Mouse (Mus musculus) neural tube, embryonic 15.5 days (tissue): ENCODE data around the gene Kbtbd4. TPM values are rescaled to one million over a fixed set of nuclear protein-coding genes. Genes with fewer than 3 reads are reported as not detected.

ENCODE experiments used
- ATAC-seq: fragments of 200-750 bp; cut with Nextera tagmentation; 2 replicates; pipeline ENCODE4 v1.8.0; 2017; ENCODE audit warnings: mild to moderate bottlenecking, moderate TSS enrichment, moderate library complexity; ENCODE audit not compliant: low FRiP score
- H3K27ac ChIP-seq: fragments of 300-500 bp; sonication (generic); replicated peaks from 2 replicates; pipeline ENCODE4 v1.5.1; 2015; ENCODE audit warnings: mild to moderate bottlenecking, inconsistent platforms
- H3K27me3 ChIP-seq: fragments of 300-500 bp; sonication (generic); replicated peaks from 2 replicates; pipeline ENCODE4 v1.6.1; 2015; ENCODE audit warnings: inconsistent platforms
- H3K36me3 ChIP-seq: fragments of 300-500 bp; sonication (generic); 2 replicates; pipeline ENCODE4 v1.6.1; 2015; ENCODE audit warnings: inconsistent platforms
- H3K4me1 ChIP-seq: fragments of 300-500 bp; sonication (generic); 2 replicates; pipeline ENCODE4 v1.6.1; 2015; ENCODE audit warnings: inconsistent platforms
- H3K4me2 ChIP-seq: fragments of 300-500 bp; sonication (generic); 2 replicates; pipeline ENCODE4 v1.6.1; 2015; ENCODE audit warnings: inconsistent platforms, mild to moderate bottlenecking, moderate library complexity
- H3K4me3 ChIP-seq: fragments of 300-500 bp; sonication (generic); replicated peaks from 2 replicates; pipeline ENCODE4 v1.5.1; 2015; ENCODE audit warnings: mild to moderate bottlenecking, inconsistent platforms
- H3K9ac ChIP-seq: fragments of 300-500 bp; sonication (generic); replicated peaks from 2 replicates; pipeline ENCODE4 v1.6.1; 2015; ENCODE audit warnings: mild to moderate bottlenecking, inconsistent platforms
- H3K9me3 ChIP-seq: fragments of 300-500 bp; sonication (generic); replicated peaks from 2 replicates; pipeline ENCODE4 v1.6.1; 2016; ENCODE audit warnings: inconsistent platforms
- WGBS: fragments of 180-500 bp; shearing (Covaris S2); methylation state at CpG from one replicate; pipeline ENCODE4 v1.1.7; 2015; ENCODE audit warnings: mixed read lengths; 5-methylcytosine and 5-hydroxymethylcytosine counted together
- polyA plus RNA-seq: library from polyadenylated mRNA; unstranded; fragments of >200 nt; fragmentation: Nextera tagmentation; extraction: Ambion mirVana; gene quantifications from 2 replicates; pipeline ENCODE4 v1.2.1, GENCODE M21; 2015

Gene Kbtbd4
- polyA plus RNA-seq, 1 experiment from 2014 or later, result 55.3 TPM

DNA sequence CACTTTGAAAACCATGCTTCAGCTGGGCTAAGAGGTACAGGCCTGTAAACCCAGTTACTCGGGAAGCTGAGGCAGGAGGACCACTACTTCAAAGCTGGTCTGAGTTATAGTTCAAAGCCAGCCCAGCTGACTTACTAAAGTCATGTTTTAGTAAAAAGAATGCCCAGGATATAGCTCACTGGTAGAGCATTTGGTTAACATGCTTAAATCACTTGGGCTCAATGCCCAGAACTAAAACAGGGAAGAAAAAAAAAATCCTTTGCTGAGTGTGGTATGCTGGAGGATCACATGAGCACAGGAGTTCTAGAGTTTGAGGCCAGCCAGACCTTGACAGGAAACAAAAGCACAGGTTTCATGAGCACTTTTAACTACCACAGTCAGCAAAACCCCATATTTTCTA, 7.1 kb downstream of the Kbtbd4 start:
- peaks cover 33% of the 10 kb centered on the region for H3K4me1 ChIP-seq
- H3K4me3 ChIP-seq, result no peak overlapping the region
- no peak overlapping the region for H3K4me2 ChIP-seq
- peaks cover 50% of the 10 kb centered on the region for H3K36me3 ChIP-seq
- H3K9ac ChIP-seq, result no peak overlapping the region
- H3K27me3 ChIP-seq, result no peaks in the 10 kb centered on the region
- no peak overlapping the region for H3K27ac ChIP-seq
- 82% methylated on average over 1 of the region's 1 CpGs for WGBS
- ATAC-seq, result no peak
- no peaks in the 10 kb centered on the region for H3K9me3 ChIP-seq

DNA sequence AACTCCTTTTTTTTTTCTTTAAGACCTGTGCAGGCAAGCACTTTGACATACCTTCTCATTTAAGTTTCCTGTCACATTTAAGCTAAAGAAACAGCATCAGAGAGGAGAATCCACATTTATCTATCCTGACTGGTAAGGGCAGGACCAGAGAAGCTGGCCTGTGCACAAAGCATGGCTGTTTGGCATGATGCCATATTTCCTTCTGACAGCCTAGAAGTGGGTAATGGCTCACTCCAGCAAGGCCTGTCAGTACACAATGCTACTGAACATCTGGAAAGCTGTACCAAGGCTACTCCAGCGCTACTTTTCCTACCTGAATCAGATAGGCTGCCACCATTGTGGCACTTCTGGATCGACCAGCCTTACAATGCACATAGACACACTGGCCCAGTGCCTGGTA, 9.1 kb downstream of the Kbtbd4 start:
- peaks cover 32% of the 10 kb centered on the region for H3K4me1 ChIP-seq
- H3K9ac ChIP-seq, result no peak overlapping the region
- H3K36me3 ChIP-seq, result peaks cover 36% of the 10 kb centered on the region
- no peak overlapping the region for H3K4me3 ChIP-seq
- no peaks in the 10 kb centered on the region for H3K27me3 ChIP-seq
- no peaks in the 10 kb centered on the region for H3K9me3 ChIP-seq
- H3K27ac ChIP-seq, result 0 out of 2 replicates have a peak overlapping the region, but pooled peaks have one; percentile 33
- H3K4me2 ChIP-seq, result no peak overlapping the region
- WGBS, result 77% methylated on average over 2 of the region's 2 CpGs
- ATAC-seq, result no peak

DNA sequence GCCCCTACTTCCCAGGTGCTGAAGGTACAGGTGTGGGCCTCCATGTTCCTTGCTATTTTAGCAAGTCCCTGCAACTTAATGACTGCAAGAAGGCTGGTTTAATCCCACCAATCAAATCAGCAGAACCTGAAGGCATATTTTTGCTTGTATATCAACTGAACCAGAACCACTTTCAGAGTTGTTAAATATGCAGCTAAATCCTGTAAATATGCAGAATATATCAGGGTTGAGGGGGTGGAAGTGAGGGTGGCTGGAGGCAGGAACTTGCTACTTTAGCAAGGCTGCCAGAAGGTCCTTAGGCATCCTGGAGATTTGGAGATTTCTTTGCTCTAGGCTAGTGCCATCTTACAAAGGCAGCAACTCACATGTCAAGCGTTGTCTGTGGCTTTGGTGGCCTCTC, 11.0 kb downstream of the Kbtbd4 start:
- 0 out of 2 replicates have a peak overlapping the region, but pooled peaks have one; percentile 7 for H3K9ac ChIP-seq
- no peak for ATAC-seq
- H3K9me3 ChIP-seq, result no peaks in the 10 kb centered on the region
- H3K4me1 ChIP-seq, result peaks cover 32% of the 10 kb centered on the region
- no peak overlapping the region for H3K27ac ChIP-seq
- peak overlapping the region; percentile 85 for H3K4me2 ChIP-seq
- H3K4me3 ChIP-seq, result no peak overlapping the region
- H3K27me3 ChIP-seq, result no peaks in the 10 kb centered on the region
- 48% methylated on average over 1 of the region's 1 CpGs for WGBS
- H3K36me3 ChIP-seq, result peaks cover 18% of the 10 kb centered on the region

DNA sequence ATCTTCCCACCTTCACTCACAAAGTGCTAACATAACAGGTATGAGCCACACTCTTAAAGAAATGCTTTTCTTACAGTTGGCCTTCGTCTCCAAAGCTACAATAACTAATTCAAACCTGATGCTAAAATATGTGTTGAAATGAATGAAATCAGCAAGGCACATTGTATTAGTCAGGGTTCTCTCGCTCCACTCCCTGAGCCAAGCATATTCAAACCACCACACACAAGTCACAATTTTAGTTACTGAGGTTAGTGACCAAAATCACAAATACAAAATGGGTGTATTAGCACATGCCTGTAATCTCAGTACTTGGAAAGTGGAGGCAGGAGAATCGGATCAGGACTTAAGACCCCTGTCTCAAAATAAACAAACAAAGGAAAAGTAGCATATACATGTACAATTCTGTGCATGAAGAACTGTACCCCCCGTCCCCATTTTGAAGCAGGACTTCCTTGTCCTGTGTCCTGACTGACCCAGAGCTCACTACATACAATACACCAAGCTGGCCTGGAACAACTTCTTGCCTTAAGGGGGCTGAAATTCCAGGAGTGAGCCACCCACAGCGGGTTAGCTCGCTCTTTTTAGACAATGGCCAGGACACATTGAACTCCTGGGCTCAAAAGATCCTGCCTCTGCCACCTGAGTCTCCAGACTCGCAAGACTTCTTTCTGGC, 12.2 kb downstream of the Kbtbd4 start:
- Histone ChIP-seq H3K36me3 (peaks cover 8% of the 10 kb centered on the region), H3K4me2 (peak overlapping the region; percentile 85), H3K9me3 (no peaks in the 10 kb centered on the region), H3K9ac (peak overlapping the region; percentile 72), H3K4me3 (peak overlapping the region; percentile 53), H3K27ac (peak overlapping the region; percentile 90), H3K27me3 (no peaks in the 10 kb centered on the region), H3K4me1 (peaks cover 32% of the 10 kb centered on the region)
- WGBS, result 30% methylated on average over 7 of the region's 7 CpGs
- ATAC-seq, result no peak

DNA sequence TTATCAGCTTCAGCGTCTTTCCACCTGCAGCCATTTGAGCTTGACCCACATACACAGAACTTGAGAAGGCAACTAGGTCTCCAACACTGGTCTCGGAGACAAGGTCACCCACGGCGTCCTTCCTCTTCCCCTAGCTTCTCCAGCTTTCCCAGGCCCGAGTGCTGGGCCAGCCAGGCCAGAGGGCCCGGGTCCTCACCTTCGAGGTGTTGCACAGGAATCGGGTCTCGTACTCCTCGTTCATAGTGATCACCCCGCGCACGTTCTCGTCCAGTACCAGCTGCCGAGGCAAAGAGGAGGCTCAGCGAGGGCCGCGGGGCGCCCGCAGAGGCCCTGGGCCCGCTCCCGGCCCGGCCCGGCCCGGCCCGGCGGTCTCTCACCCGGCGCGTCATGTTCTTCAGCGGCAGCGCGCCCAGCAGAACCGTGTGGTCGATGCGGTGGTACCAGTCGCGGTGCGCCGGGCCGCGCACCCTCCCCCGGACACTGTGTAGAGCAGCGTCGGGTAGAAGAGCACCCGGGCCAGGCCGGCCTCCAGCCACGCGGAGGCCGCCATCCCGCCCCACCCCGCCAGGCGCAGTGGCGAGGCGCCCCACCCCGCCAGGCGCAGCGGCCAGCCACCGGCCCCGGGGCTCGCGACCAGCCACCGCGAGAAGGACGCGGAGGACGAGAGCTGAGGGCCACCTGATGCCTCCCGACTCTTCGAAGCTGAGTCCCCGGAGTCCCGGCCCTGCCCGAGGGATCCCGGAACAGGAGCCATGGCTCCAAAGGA, 12.9 kb downstream of the Kbtbd4 start:
- Histone ChIP-seq H3K9ac (peak overlapping the region; percentile 72), H3K4me1 (peaks cover 32% of the 10 kb centered on the region), H3K4me2 (peak overlapping the region; percentile 85), H3K36me3 (0 out of 2 replicates have a peak, but pooled peaks cover 4% of the 10 kb centered on the region), H3K9me3 (no peaks in the 10 kb centered on the region), H3K27me3 (no peaks in the 10 kb centered on the region), H3K27ac (peak overlapping the region; percentile 90), H3K4me3 (peak overlapping the region; percentile 53)
- WGBS, result 2% methylated on average over 65 of the region's 73 CpGs
- ATAC-seq, result peak; percentile 88

DNA sequence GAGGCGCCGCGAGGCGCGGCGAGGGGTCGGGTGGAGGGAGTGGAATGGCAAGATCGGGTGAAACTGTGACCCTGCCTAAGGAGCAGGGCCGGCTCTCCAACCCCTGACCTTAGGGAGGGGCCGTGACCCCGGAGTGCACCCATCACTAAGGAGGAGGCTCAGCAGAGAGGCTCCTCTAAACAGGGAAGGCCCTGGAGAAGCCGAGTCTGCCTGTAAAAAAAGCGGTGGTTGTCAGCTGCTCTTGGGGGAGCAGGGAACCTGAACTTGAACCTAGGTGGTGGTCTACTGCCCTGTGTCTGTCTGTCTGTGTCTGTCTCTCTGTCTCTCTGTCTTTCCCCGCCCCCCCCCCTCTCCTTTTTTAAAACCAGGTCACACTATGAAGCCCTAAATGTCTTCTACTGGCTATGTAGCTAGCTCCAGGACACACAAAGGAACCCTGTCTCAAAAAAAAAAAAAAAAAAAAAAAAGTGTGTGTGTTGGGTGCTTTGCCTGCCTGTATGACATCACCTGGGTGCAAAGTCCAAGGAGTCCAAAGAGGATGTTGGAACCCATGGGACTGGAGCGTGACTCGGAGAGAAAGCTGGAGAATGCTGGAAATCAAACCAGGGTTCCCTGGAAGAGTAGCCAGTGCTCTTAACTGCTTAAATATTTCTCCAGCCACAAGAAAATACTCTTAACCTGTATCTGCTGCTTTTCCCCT, 13.6 kb downstream of the Kbtbd4 start:
- Histone ChIP-seq H3K36me3 (0 out of 2 replicates have a peak, but pooled peaks cover 2% of the 10 kb centered on the region), H3K9ac (peak overlapping the region; percentile 72), H3K4me3 (peak overlapping the region; percentile 53), H3K27ac (peak overlapping the region; percentile 90), H3K4me1 (peaks cover 32% of the 10 kb centered on the region), H3K9me3 (no peaks in the 10 kb centered on the region), H3K27me3 (no peaks in the 10 kb centered on the region), H3K4me2 (peak overlapping the region; percentile 85)
- peak; percentile 63 for ATAC-seq
- WGBS, result 11% methylated on average over 13 of the region's 16 CpGs

DNA sequence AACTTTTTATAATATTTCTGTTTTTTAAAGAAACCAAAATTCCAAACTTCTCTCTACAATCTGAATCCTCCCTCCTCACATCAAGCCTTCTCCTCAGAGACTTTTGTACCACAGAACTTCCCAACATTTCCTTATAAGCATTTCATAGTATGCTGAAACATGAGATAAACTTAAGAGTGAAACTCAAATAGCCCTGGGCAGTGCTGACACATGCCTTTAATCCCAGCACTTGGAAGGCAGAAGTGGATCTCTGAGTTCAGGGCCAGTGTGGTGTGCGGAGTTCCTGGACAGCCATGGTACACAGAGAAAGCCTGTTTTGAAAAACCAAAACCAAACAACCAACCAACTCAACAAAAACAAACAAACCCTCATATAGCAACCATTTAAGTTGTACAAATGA, 16.6 kb downstream of the Kbtbd4 start:
- no peak overlapping the region for H3K4me2 ChIP-seq
- H3K27me3 ChIP-seq, result no peaks in the 10 kb centered on the region
- no peaks in the 10 kb centered on the region for H3K9me3 ChIP-seq
- H3K36me3 ChIP-seq, result no peaks in the 10 kb centered on the region
- no peak for ATAC-seq
- peaks cover 14% of the 10 kb centered on the region for H3K4me1 ChIP-seq
- H3K27ac ChIP-seq, result no peak overlapping the region
- no peak overlapping the region for H3K4me3 ChIP-seq
- 92% methylated on average over 1 of the region's 1 CpGs for WGBS
- no peak overlapping the region for H3K9ac ChIP-seq

DNA sequence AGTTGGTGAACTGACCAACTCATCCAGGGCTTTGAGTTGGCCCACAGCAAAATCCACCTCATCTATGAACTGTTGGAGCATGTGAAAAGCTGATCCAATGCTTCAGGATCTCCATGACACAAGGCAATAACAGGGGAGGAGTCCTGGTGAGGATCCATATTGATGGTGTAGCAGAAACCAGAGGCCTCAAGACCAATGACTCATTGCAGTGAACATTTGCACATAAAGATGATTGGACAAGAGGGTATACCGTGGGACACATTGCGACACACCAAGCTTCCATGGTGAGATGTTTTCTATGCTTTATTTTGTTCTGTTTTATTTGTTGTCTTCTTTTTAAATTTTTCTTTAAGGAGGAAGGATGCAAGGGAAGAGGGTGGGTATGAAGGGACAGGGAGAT, 18.1 kb downstream of the Kbtbd4 start:
- no peak overlapping the region for H3K27ac ChIP-seq
- ATAC-seq, result no peak
- H3K36me3 ChIP-seq, result no peaks in the 10 kb centered on the region
- no peaks in the 10 kb centered on the region for H3K27me3 ChIP-seq
- WGBS, result 90% methylated on average over 2 of the region's 2 CpGs
- H3K9me3 ChIP-seq, result no peaks in the 10 kb centered on the region
- peaks cover 3% of the 10 kb centered on the region for H3K4me1 ChIP-seq
- no peak overlapping the region for H3K4me3 ChIP-seq
- H3K9ac ChIP-seq, result no peak overlapping the region
- H3K4me2 ChIP-seq, result no peak overlapping the region

DNA sequence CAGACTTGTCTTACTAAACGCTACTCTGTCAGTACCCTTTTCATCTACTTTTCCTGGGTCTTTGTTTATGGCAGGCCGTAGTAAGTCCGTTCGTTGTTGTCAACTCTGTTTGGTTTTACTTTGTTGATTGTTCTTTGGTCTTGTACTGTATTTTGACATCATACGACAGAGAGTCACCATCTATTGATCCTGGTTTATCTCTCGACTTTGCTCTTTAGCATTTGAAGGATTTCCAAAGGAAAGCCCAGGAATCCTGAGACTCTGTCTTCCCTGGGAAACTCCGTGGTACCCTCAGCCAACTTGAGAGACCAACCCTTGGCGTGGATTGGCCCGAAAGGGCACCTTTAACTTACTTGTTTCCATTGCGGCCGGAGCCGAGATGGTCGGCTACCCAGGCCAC, 24.0 kb downstream of the Kbtbd4 start:
- no peak overlapping the region for H3K9ac ChIP-seq
- no peak overlapping the region for H3K4me2 ChIP-seq
- ATAC-seq, result no peak
- H3K9me3 ChIP-seq, result no peaks in the 10 kb centered on the region
- H3K27ac ChIP-seq, result no peak overlapping the region
- no peak overlapping the region for H3K4me3 ChIP-seq
- WGBS, result 90% methylated on average over 13 of the region's 13 CpGs
- no peaks in the 10 kb centered on the region for H3K4me1 ChIP-seq
- H3K36me3 ChIP-seq, result no peaks in the 10 kb centered on the region
- no peaks in the 10 kb centered on the region for H3K27me3 ChIP-seq

DNA sequence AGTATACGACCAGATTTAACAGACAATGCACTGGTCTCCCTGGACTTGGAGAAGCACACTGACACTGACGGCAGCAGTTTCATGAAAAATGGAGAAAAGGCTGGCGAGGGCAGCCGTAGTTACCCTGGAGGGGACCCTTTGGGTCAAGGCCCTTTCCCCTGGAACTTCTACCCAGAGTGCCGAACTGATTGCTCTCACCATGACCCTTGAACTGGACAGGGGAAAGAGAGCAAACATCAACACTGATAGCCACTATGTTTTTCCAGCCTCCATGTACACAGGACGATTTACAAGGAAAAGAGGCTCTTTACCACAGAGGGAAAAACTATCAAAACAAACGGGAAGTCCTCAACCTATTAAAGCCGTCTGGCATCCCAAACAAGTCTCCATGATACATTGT, 27.3 kb downstream of the Kbtbd4 start:
- Histone ChIP-seq H3K4me1 (no peaks in the 10 kb centered on the region), H3K9me3 (no peaks in the 10 kb centered on the region), H3K27ac (no peak overlapping the region), H3K27me3 (no peaks in the 10 kb centered on the region), H3K9ac (no peak overlapping the region), H3K4me2 (no peak overlapping the region), H3K36me3 (no peaks in the 10 kb centered on the region), H3K4me3 (no peak overlapping the region)
- WGBS, result 77% methylated on average over 8 of the region's 8 CpGs
- ATAC-seq, result no peak

DNA sequence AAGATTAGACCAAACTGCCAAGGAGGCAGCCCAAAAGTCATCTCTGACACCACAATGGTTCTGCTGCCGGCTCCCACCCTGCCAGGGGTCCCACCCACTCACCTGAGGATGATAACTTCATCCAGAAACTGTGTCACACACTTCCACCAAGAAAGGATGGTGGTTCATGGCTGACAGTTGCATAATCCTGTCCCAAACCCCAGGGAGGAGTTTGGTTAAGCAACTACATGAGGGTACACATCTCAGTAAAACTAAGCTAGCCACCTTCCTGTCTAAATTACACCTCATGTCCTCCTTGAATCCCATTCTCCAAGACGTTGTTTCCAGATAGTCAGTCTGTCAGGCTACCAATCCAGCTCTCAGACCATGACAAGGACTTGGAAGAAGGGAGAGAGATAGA, 27.7 kb downstream of the Kbtbd4 start:
- Histone ChIP-seq H3K27ac (no peak overlapping the region), H3K9me3 (no peaks in the 10 kb centered on the region), H3K4me1 (no peaks in the 10 kb centered on the region), H3K27me3 (no peaks in the 10 kb centered on the region), H3K9ac (no peak overlapping the region), H3K4me2 (no peak overlapping the region), H3K36me3 (no peaks in the 10 kb centered on the region), H3K4me3 (no peak overlapping the region)
- no peak for ATAC-seq
- WGBS, result 76% methylated on average over 2 of the region's 2 CpGs
